Mouse (Mus musculus): Measurements from ENCODE around the gene Kat6b.

DNA sequence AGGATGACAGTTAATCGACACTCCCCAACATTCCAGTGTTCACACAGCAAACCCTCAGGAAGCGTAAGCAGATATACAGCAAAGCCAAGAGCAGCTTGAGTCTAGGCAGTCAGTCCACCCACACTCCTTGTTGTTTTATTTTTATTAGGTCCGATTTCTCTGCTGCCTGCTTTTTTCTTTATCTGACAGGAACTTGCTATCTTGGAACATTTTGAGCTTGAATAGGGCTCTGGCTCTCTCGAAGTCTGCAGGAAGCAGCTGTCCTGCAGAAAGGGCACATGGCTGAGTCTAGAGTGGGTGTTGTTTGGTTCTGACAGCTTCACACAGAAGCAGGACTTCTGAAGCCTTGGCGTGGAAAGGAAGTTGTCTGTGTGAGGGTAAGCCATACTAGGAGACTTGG, 222.0 kb downstream of the Kat6b start:
- TF ChIP-seq POLR2A (IDR thresholded peaks at IDR 0.05; ENCODE audit: borderline replicate concordance, control insufficient read depth, low read depth, low read length) (no peak), CTCF (IDR thresholded peaks at IDR 0.05; ENCODE audit: control insufficient read depth, insufficient read depth, low read length) (no peak)

Data from bone marrow, adult 2 months (tissue).